Mouse (Mus musculus) brain, embryonic 14.5 days (tissue): ENCODE data around the gene Ndp. TPM values are rescaled to one million over a fixed set of nuclear protein-coding genes. Genes with fewer than 3 reads are reported as not detected.

Experiments
- DNase-seq: peaks from one replicate; pipeline ENCODE4 v3.0.0-alpha.2; 2011; ENCODE audit warnings: low read depth
- CTCF ChIP-seq: fragments of 200-500 bp; IDR thresholded peaks from 2 replicates; pipeline ENCODE4 v1.5.1; 2012; ENCODE audit warnings: inconsistent platforms, mild to moderate bottlenecking, moderate library complexity, borderline replicate concordance; ENCODE audit not compliant: insufficient read depth, insufficient read length; ENCODE audit errors: extremely low read depth
- POLR2A ChIP-seq: fragments of 200-500 bp; IDR thresholded peaks from 2 replicates; pipeline ENCODE4 v1.6.1; 2012; ENCODE audit warnings: mild to moderate bottlenecking, inconsistent platforms, borderline replicate concordance; ENCODE audit not compliant: poor library complexity, insufficient read depth, insufficient read length, severe bottlenecking; ENCODE audit errors: extremely low read depth
- polyA plus RNA-seq: library from polyadenylated mRNA; depleted of rRNA; stranded (reverse); fragments of >200 nt; gene quantifications from 2 replicates; pipeline ENCODE4 v1.2.3, GENCODE M21; 2012; rRNA removed

The Ndp gene
- polyA plus RNA-seq = 7.2 TPM in 2 replicates

- peak; percentile 64 for DNase-seq
Observed at GRCm38 (mm10) chrX:16911241-16911873, at the start of gene Ndp. TSS of gene Ndp (minus strand) at chrX:16911774.

GRCm38 (mm10) chrX:16954767-16955166, 43.2 kb upstream of the Ndp start:
- peak; percentile 41 for DNase-seq
- no peak for TF ChIP-seq POLR2A
- no peak for TF ChIP-seq CTCF

More at GRCm38 (mm10) chrX:16911241-16911873, at the start of gene Ndp:
- no peak for TF ChIP-seq CTCF

GRCm38 (mm10) chrX:16918006-16918405, 6.4 kb upstream of the Ndp start:
- DNase-seq = no peak
- TF ChIP-seq CTCF (no peak), POLR2A (no peak)

GRCm38 (mm10) chrX:16913118-16913517, 1.5 kb upstream of the Ndp start:
- no peak for DNase-seq
- no peak for TF ChIP-seq POLR2A
- no peak for TF ChIP-seq CTCF

GRCm38 (mm10) chrX:16911911-16912310, 337 bp upstream of the Ndp start:
- no peak for DNase-seq
- no peak for TF ChIP-seq POLR2A
- no peak for TF ChIP-seq CTCF

GRCm38 (mm10) chrX:16910211-16911095, 1.1 kb downstream of the Ndp start:
- TF ChIP-seq CTCF (no peak), POLR2A (no peak)
- DNase-seq = peak; percentile 67

- DNase-seq = no peak
- no peak for TF ChIP-seq POLR2A
- no peak for TF ChIP-seq CTCF
Observed at GRCm38 (mm10) chrX:16908652-16909051, 2.9 kb downstream of the Ndp start.

GRCm38 (mm10) chrX:16907554-16907953, 4.0 kb downstream of the Ndp start:
- TF ChIP-seq CTCF (no peak), POLR2A (no peak)
- no peak for DNase-seq

- TF ChIP-seq POLR2A = no peak
- peak; percentile 56; the same call in 1 of the 2 replicates for TF ChIP-seq CTCF
- peak; percentile 92 for DNase-seq
Observed at GRCm38 (mm10) chrX:16894377-16895175, 17.0 kb downstream of the Ndp start.

GRCm38 (mm10) chrX:16867640-16868314, 43.8 kb downstream of the Ndp start:
- peak; percentile 68 for DNase-seq
- TF ChIP-seq CTCF = no peak
- TF ChIP-seq POLR2A = no peak
